Mouse (Mus musculus): ENCODE measurements at regions not wholly inside any gene's neighbourhood (a gene's known extent, or its start where the extent isn't known, plus 50 kb on each side); places are given as distances from the start of the nearest gene placed in this dataset.

- DNase-seq (ENCODE audit: extremely low spot score in 1 of 2, low spot score in 2 of 2): no peak
- intact Hi-C loops (cut with DNase I): loop anchor here (5.0 kb wide), 1 partner anchor 287 kb away; no protein-coding TSS in a partner anchor
Observed at GRCm38 (mm10) chr12:92015373-92015772, 166.4 kb upstream of the Sel1l start.

GRCm38 (mm10) chr12:92013979-92014378 lies 165.0 kb upstream of the Sel1l start:
- intact Hi-C loops (cut with DNase I): no loop called here
- no peak for DNase-seq (ENCODE audit: extremely low spot score in 1 of 2, low spot score in 2 of 2)

GRCm38 (mm10) chr12:92013244-92013643 lies 164.3 kb upstream of the Sel1l start:
- DNase-seq (ENCODE audit: extremely low spot score in 1 of 2, low spot score in 2 of 2): peak; percentile 41 to 59
- intact Hi-C loops (cut with DNase I): no loop called here

GRCm38 (mm10) chr12:92004391-92005094 lies 155.6 kb upstream of the Sel1l start:
- intact Hi-C loops (cut with DNase I): no loop called here
- DNase-seq (ENCODE audit: extremely low spot score in 1 of 2, low spot score in 2 of 2): peak in 1 of 2 experiments; percentile 5

GRCm38 (mm10) chr12:91999031-91999430 lies 150.1 kb upstream of the Sel1l start:
- DNase-seq (ENCODE audit: extremely low spot score in 1 of 2, low spot score in 2 of 2): no peak

GRCm38 (mm10) chr12:91997404-91997803 lies 148.4 kb upstream of the Sel1l start:
- DNase-seq (ENCODE audit: extremely low spot score in 1 of 2, low spot score in 2 of 2): no peak
- intact Hi-C loops (cut with DNase I): no loop called here

More at GRCm38 (mm10) chr12:91999031-91999430, 150.1 kb upstream of the Sel1l start:
- intact Hi-C loops (cut with DNase I): no loop called here

GRCm38 (mm10) chr12:91995545-91995944 lies 146.6 kb upstream of the Sel1l start:
- no peak for DNase-seq (ENCODE audit: extremely low spot score in 1 of 2, low spot score in 2 of 2)
- intact Hi-C loops (cut with DNase I): no loop called here

- DNase-seq (ENCODE audit: extremely low spot score in 1 of 2, low spot score in 2 of 2): no peak
- intact Hi-C loops (cut with DNase I): no loop called here
Observed at GRCm38 (mm10) chr12:91986448-91986847, 137.5 kb upstream of the Sel1l start.

GRCm38 (mm10) chr12:91980321-91980720 lies 131.4 kb upstream of the Sel1l start:
- intact Hi-C loops (cut with DNase I): no loop called here
- DNase-seq (ENCODE audit: extremely low spot score in 1 of 2, low spot score in 2 of 2): no peak

- DNase-seq (ENCODE audit: extremely low spot score in 1 of 2, low spot score in 2 of 2): no peak
- intact Hi-C loops (cut with DNase I): no loop called here
Observed at GRCm38 (mm10) chr12:91971045-91971444, 122.1 kb upstream of the Sel1l start.

GRCm38 (mm10) chr12:91965937-91966336 lies 117.0 kb upstream of the Sel1l start:
- DNase-seq (ENCODE audit: extremely low spot score in 1 of 2, low spot score in 2 of 2): no peak
- intact Hi-C loops (cut with DNase I): no loop called here

- no peak for DNase-seq (ENCODE audit: extremely low spot score in 1 of 2, low spot score in 2 of 2)
- intact Hi-C loops (cut with DNase I): no loop called here
Observed at GRCm38 (mm10) chr12:91963239-91963638, 114.3 kb upstream of the Sel1l start.

- no peak for DNase-seq (ENCODE audit: extremely low spot score in 1 of 2, low spot score in 2 of 2)
- intact Hi-C loops (cut with DNase I): no loop called here
Observed at GRCm38 (mm10) chr12:91958086-91958485, 109.1 kb upstream of the Sel1l start.

- DNase-seq (ENCODE audit: extremely low spot score in 1 of 2, low spot score in 2 of 2): no peak
- intact Hi-C loops (cut with DNase I): no loop called here
Observed at GRCm38 (mm10) chr12:91956411-91956810, 107.5 kb upstream of the Sel1l start.

GRCm38 (mm10) chr12:91948602-91949167 lies 99.7 kb upstream of the Sel1l start:
- intact Hi-C loops (cut with DNase I): no loop called here
- DNase-seq (ENCODE audit: extremely low spot score in 1 of 2, low spot score in 2 of 2): no peak

GRCm38 (mm10) chr12:91947998-91948397 lies 99.0 kb upstream of the Sel1l start:
- intact Hi-C loops (cut with DNase I): no loop called here
- DNase-seq (ENCODE audit: extremely low spot score in 1 of 2, low spot score in 2 of 2): no peak

GRCm38 (mm10) chr12:91946541-91946940 lies 97.6 kb upstream of the Sel1l start:
- intact Hi-C loops (cut with DNase I): no loop called here
- no peak for DNase-seq (ENCODE audit: extremely low spot score in 1 of 2, low spot score in 2 of 2)

GRCm38 (mm10) chr12:91932490-91933361 lies 83.8 kb upstream of the Sel1l start:
- DNase-seq (ENCODE audit: extremely low spot score in 1 of 2, low spot score in 2 of 2): no peak
- intact Hi-C loops (cut with DNase I): no loop called here

- intact Hi-C loops (cut with DNase I): no loop called here
- DNase-seq (ENCODE audit: extremely low spot score in 1 of 2, low spot score in 2 of 2): no peak
Observed at GRCm38 (mm10) chr12:91931586-91931985, 82.6 kb upstream of the Sel1l start.
